Mouse (Mus musculus): ENCODE measurements at regions not wholly inside any gene's neighbourhood (a gene's known extent, or its start where the extent isn't known, plus 50 kb on each side); places are given as distances from the start of the nearest gene placed in this dataset.

DNA sequence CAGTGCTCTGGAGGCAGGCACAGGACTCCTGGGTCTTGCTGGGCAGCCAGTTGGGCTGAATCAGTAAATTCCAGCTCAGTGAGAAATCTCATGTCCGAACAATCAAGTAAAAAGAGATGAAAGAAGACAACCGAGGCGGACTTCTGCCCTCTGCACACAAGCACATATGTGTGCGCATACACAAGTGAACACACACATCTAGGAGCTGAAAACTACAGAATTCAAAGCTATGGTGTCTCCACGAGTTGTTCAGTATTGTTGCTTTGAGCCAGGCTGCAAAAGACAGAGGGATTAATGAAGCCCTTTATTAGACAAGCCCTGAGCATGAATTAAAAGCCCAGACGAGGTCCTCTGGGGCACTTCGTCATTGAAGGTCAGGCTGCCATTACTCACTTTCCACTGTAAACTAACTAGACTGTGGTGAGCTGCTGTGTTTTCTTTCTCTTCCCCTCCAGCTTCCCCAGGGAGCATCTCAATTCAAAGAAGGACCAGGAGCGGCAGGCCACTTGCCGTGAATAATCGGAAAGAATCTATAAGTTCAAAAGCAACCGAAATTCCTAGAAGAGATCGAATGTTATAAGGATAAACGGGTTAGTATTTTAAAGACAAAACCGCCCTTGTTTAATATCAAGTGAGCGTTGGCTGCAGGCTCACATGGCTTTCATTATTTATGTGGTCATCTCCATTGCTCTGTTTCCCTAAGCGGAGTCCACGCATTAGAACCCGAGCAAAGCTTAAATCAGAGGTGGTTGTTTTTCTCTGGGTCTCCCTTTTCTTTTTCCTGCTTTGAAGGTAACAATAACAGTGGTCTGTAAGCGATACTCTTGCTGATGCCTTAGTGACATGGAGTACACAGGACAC is 52.8 kb upstream of the Sox5 start:
- TF ChIP-seq CTCF (IDR thresholded peaks at IDR 0.05; ENCODE audit: borderline replicate concordance, insufficient read depth, low read depth, low read length) = no peak
- no peak for TF ChIP-seq POLR2A (IDR thresholded peaks at IDR 0.05; ENCODE audit: borderline replicate concordance, insufficient read depth, low read length)
